Mouse (Mus musculus) cerebral cortex, adult 2 months (tissue): ENCODE data around the gene Anks1b.

Source experiments
- WGBS: fragments of 180-500 bp; shearing (Covaris S2); methylation state at CpG from one replicate; pipeline ENCODE4 v1.1.7; 2018; 5-methylcytosine and 5-hydroxymethylcytosine counted together

Anks1b gene

GRCm38 (mm10) chr10:90210044-90210443, 336.7 kb downstream of the Anks1b start:
- 94% methylated on average over 6 of the region's 6 CpGs for WGBS

- WGBS = 64% methylated on average over 3 of the region's 3 CpGs
Observed at GRCm38 (mm10) chr10:90220470-90220869, 347.2 kb downstream of the Anks1b start.

- WGBS = 69% methylated on average over 3 of the region's 3 CpGs
Observed at GRCm38 (mm10) chr10:90222793-90223495, 349.6 kb downstream of the Anks1b start.

- 80% methylated on average over 3 of the region's 3 CpGs for WGBS
Observed at GRCm38 (mm10) chr10:90235273-90235672, 362.0 kb downstream of the Anks1b start.

- 88% methylated on average over 3 of the region's 3 CpGs for WGBS
Observed at GRCm38 (mm10) chr10:90237290-90237689, 364.0 kb downstream of the Anks1b start.

GRCm38 (mm10) chr10:90258944-90259714, 385.8 kb downstream of the Anks1b start:
- WGBS = 62% methylated on average over 3 of the region's 3 CpGs

- WGBS = 57% methylated on average over 1 of the region's 1 CpGs
Observed at GRCm38 (mm10) chr10:90271321-90271720, 398.0 kb downstream of the Anks1b start.

GRCm38 (mm10) chr10:90273311-90273710, 400.0 kb downstream of the Anks1b start:
- WGBS = 81% methylated on average over 2 of the region's 2 CpGs

- 79% methylated on average over 1 of the region's 1 CpGs for WGBS
Observed at GRCm38 (mm10) chr10:90286589-90286988, 413.3 kb downstream of the Anks1b start.

GRCm38 (mm10) chr10:90303249-90303648, 429.9 kb downstream of the Anks1b start:
- 36% methylated on average over 1 of the region's 1 CpGs for WGBS

- WGBS = 28% methylated on average over 5 of the region's 5 CpGs
Observed at GRCm38 (mm10) chr10:90307931-90308555, 434.7 kb downstream of the Anks1b start.

GRCm38 (mm10) chr10:90329781-90330180, 456.5 kb downstream of the Anks1b start:
- WGBS = 55% methylated on average over 4 of the region's 4 CpGs

- WGBS = 52% methylated on average over 1 of the region's 1 CpGs
Observed at GRCm38 (mm10) chr10:90345394-90345793, 472.1 kb downstream of the Anks1b start.

GRCm38 (mm10) chr10:90356258-90356657, 482.9 kb downstream of the Anks1b start:
- WGBS = 43% methylated on average over 1 of the region's 1 CpGs

GRCm38 (mm10) chr10:90357169-90357907, 484.0 kb downstream of the Anks1b start:
- 64% methylated on average over 1 of the region's 1 CpGs for WGBS

GRCm38 (mm10) chr10:90369015-90369414, 495.7 kb downstream of the Anks1b start:
- WGBS = 91% methylated on average over 7 of the region's 7 CpGs

- WGBS = 44% methylated on average over 3 of the region's 3 CpGs
Observed at GRCm38 (mm10) chr10:90370751-90371150, 497.4 kb downstream of the Anks1b start.

GRCm38 (mm10) chr10:90373469-90373868, 500.2 kb downstream of the Anks1b start:
- 31% methylated on average over 4 of the region's 4 CpGs for WGBS

- 74% methylated on average over 1 of the region's 1 CpGs for WGBS
Observed at GRCm38 (mm10) chr10:90376605-90377004, 503.3 kb downstream of the Anks1b start.

- 63% methylated on average over 1 of the region's 1 CpGs for WGBS
Observed at GRCm38 (mm10) chr10:90380062-90380461, 506.8 kb downstream of the Anks1b start.

- 32% methylated on average over 8 of the region's 8 CpGs for WGBS
Observed at GRCm38 (mm10) chr10:90380704-90381339, 507.5 kb downstream of the Anks1b start.
